Mouse (Mus musculus): Measurements from ENCODE around the gene Tmem120b.

GRCm38 (mm10) chr5:123136361-123137043 lies 68.3 kb downstream of the Tmem120b start:
- no peak for TF ChIP-seq CTCF (IDR thresholded peaks at IDR 0.05)
- TF ChIP-seq EP300 (IDR thresholded peaks at IDR 0.05): peak; percentile 80

Data from lung, postnatal 0 days (tissue).